Mouse (Mus musculus) midbrain, embryonic 14.5 days (tissue): ENCODE results near the gene Mylk2. TPM values are rescaled to one million over a fixed set of nuclear protein-coding genes. Genes with fewer than 3 reads are reported as not detected.

Experiments used
- ATAC-seq: fragments of 200-750 bp; cut with Nextera tagmentation; 2 replicates; pipeline ENCODE4 v1.8.0; 2017; ENCODE audit warnings: moderate number of reproducible peaks, moderate library complexity; ENCODE audit not compliant: low FRiP score, low TSS enrichment
- DNase-seq: peaks from one replicate; pipeline ENCODE4 v3.0.0-alpha.2; 2015
- H3K27ac ChIP-seq: fragments of 300-500 bp; sonication (generic); replicated peaks from 2 replicates; pipeline ENCODE4 v1.5.1; 2014; ENCODE audit warnings: mild to moderate bottlenecking, low read depth, low read length, moderate library complexity
- H3K27me3 ChIP-seq: fragments of 300-500 bp; sonication (generic); 2 replicates; pipeline ENCODE4 v1.6.1; 2014; ENCODE audit warnings: low read length, control low read depth, mixed read lengths; ENCODE audit not compliant: control insufficient read depth, insufficient read depth
- H3K36me3 ChIP-seq: fragments of 300-500 bp; sonication (generic); 2 replicates; pipeline ENCODE4 v1.6.1; 2014; ENCODE audit warnings: low read length, control low read depth; ENCODE audit not compliant: control insufficient read depth, insufficient read depth
- H3K4me1 ChIP-seq: fragments of 300-500 bp; sonication (generic); 2 replicates; pipeline ENCODE4 v1.6.1; 2014; ENCODE audit warnings: mild to moderate bottlenecking, antibody characterized with exemption, low read length, control low read depth; ENCODE audit not compliant: control insufficient read depth, insufficient read depth
- H3K4me2 ChIP-seq: fragments of 300-500 bp; sonication (generic); 2 replicates; pipeline ENCODE4 v1.6.1; 2014; ENCODE audit warnings: mild to moderate bottlenecking, low read length, moderate library complexity
- H3K4me3 ChIP-seq: fragments of 300-500 bp; sonication (generic); replicated peaks from 2 replicates; pipeline ENCODE4 v1.5.1; 2014; ENCODE audit warnings: low read depth, low read length
- H3K9ac ChIP-seq: fragments of 300-500 bp; sonication (generic); replicated peaks from 2 replicates; pipeline ENCODE4 v1.6.1; 2014; ENCODE audit warnings: mild to moderate bottlenecking, low read length, moderate library complexity
- H3K9me3 ChIP-seq: fragments of 300-500 bp; sonication (generic); 2 replicates; pipeline ENCODE4 v1.6.1; 2016; ENCODE audit warnings: low read length, control low read depth, mixed read lengths; ENCODE audit not compliant: control insufficient read depth
- WGBS: fragments of 180-500 bp; shearing (Covaris S2); extraction: QIAGEN DNeasy Blood & Tissue Kit; methylation state at CpG from one replicate; pipeline ENCODE4 v1.1.7; 2014; 5-methylcytosine and 5-hydroxymethylcytosine counted together
- polyA plus RNA-seq: library from polyadenylated mRNA; unstranded; fragments of >200 nt; fragmentation: Nextera tagmentation; extraction: Ambion mirVana; gene quantifications from 2 replicates; pipeline ENCODE4 v1.2.1, GENCODE M21; 2014

Mylk2 gene
- polyA plus RNA-seq, 1 experiment from 2014 or later: not detected

GRCm38 (mm10) chr2:152917671-152918070, 6.5 kb downstream of the Mylk2 start:
- H3K9ac ChIP-seq: no peak overlapping the region
- 63% methylated on average over 9 of the region's 9 CpGs for WGBS
- no peaks in the 10 kb centered on the region for H3K9me3 ChIP-seq
- H3K4me1 ChIP-seq: 0 out of 2 replicates have a peak, but pooled peaks cover 3% of the 10 kb centered on the region
- DNase-seq (no peak), ATAC-seq (no peak)
- H3K36me3 ChIP-seq: no peaks in the 10 kb centered on the region
- H3K27ac ChIP-seq: no peak overlapping the region
- H3K4me3 ChIP-seq: no peak overlapping the region
- no peak overlapping the region for H3K4me2 ChIP-seq
- peaks cover 12% of the 10 kb centered on the region; the same call in 1 of the 2 replicates for H3K27me3 ChIP-seq

- H3K27ac ChIP-seq: no peak overlapping the region
- no peak overlapping the region for H3K9ac ChIP-seq
- ATAC-seq (no peak), DNase-seq (no peak)
- no peak overlapping the region for H3K4me2 ChIP-seq
- no peak overlapping the region for H3K4me3 ChIP-seq
- no peaks in the 10 kb centered on the region for H3K27me3 ChIP-seq
- no peaks in the 10 kb centered on the region for H3K36me3 ChIP-seq
- WGBS: 41% methylated on average over 7 of the region's 7 CpGs
- 0 out of 2 replicates have a peak, but pooled peaks cover 3% of the 10 kb centered on the region for H3K4me1 ChIP-seq
- no peaks in the 10 kb centered on the region for H3K9me3 ChIP-seq
These were observed 11.2 kb downstream of the Mylk2 start for GRCm38 (mm10) chr2:152922376-152922775.

DNA sequence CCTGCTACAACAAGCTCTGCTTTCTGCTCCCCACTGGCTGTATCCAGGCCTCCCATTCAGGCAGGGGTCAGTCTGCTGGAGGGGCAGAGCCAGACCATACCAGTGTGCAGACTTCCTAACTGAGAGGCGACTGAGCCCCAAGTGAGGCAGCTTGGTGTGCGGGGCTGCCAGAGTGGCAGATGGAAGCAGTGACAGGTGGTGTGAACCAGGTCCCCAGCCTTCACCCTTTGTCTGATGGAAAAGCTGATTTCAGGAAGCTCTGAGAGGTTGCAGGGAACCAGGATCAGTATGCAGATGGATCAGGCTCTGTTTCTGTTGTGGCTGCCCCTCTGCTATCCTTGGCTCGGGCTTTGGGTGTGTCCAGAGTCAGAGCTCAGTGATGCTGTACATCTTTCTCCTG, 12.5 kb downstream of the Mylk2 start:
- Histone ChIP-seq H3K36me3 (no peaks in the 10 kb centered on the region), H3K4me3 (no peak overlapping the region), H3K4me2 (no peak overlapping the region), H3K27me3 (no peaks in the 10 kb centered on the region), H3K9ac (no peak overlapping the region), H3K9me3 (no peaks in the 10 kb centered on the region), H3K27ac (no peak overlapping the region), H3K4me1 (0 out of 2 replicates have a peak, but pooled peaks cover 1% of the 10 kb centered on the region)
- no peak for DNase-seq
- no peak for ATAC-seq
- 66% methylated on average over 3 of the region's 3 CpGs for WGBS

GRCm38 (mm10) chr2:152924128-152924527, 13.0 kb downstream of the Mylk2 start:
- H3K4me1 ChIP-seq: no peaks in the 10 kb centered on the region

GRCm38 (mm10) chr2:152924543-152924942, 13.4 kb downstream of the Mylk2 start:
- ATAC-seq (no peak), DNase-seq (no peak)
- no peaks in the 10 kb centered on the region for H3K36me3 ChIP-seq
- no peaks in the 10 kb centered on the region for H3K9me3 ChIP-seq
- no peaks in the 10 kb centered on the region for H3K27me3 ChIP-seq
- no peak overlapping the region for H3K4me3 ChIP-seq
- 89% methylated on average over 5 of the region's 5 CpGs for WGBS
- H3K4me2 ChIP-seq: no peak overlapping the region
- H3K27ac ChIP-seq: no peak overlapping the region
- no peaks in the 10 kb centered on the region for H3K4me1 ChIP-seq
- no peak overlapping the region for H3K9ac ChIP-seq

More at GRCm38 (mm10) chr2:152924128-152924527, 13.0 kb downstream of the Mylk2 start:
- no peaks in the 10 kb centered on the region for H3K27me3 ChIP-seq
- H3K4me3 ChIP-seq: no peak overlapping the region
- H3K4me2 ChIP-seq: no peak overlapping the region
- DNase-seq: no peak
- no peak overlapping the region for H3K9ac ChIP-seq
- H3K27ac ChIP-seq: no peak overlapping the region
- H3K9me3 ChIP-seq: no peaks in the 10 kb centered on the region
- no peaks in the 10 kb centered on the region for H3K36me3 ChIP-seq
- WGBS: 40% methylated on average over 8 of the region's 8 CpGs
- ATAC-seq: no peak

GRCm38 (mm10) chr2:152925189-152925872, 14.2 kb downstream of the Mylk2 start:
- H3K4me2 ChIP-seq: no peak overlapping the region
- H3K4me3 ChIP-seq: no peak overlapping the region
- H3K9me3 ChIP-seq: no peaks in the 10 kb centered on the region
- no peaks in the 10 kb centered on the region for H3K4me1 ChIP-seq
- H3K27ac ChIP-seq: no peak overlapping the region
- no peaks in the 10 kb centered on the region for H3K36me3 ChIP-seq
- no peaks in the 10 kb centered on the region for H3K27me3 ChIP-seq
- H3K9ac ChIP-seq: no peak overlapping the region
- ATAC-seq (no peak), DNase-seq (no peak)
- WGBS: 77% methylated on average over 11 of the region's 11 CpGs

- Histone ChIP-seq H3K4me1 (no peaks in the 10 kb centered on the region), H3K4me2 (no peak overlapping the region), H3K27me3 (no peaks in the 10 kb centered on the region), H3K36me3 (no peaks in the 10 kb centered on the region), H3K4me3 (no peak overlapping the region), H3K9me3 (no peaks in the 10 kb centered on the region), H3K9ac (no peak overlapping the region), H3K27ac (no peak overlapping the region)
- ATAC-seq: no peak
- no peak for DNase-seq
- 80% methylated on average over 9 of the region's 9 CpGs for WGBS
These were observed 15.7 kb downstream of the Mylk2 start for GRCm38 (mm10) chr2:152926896-152927295.

DNA sequence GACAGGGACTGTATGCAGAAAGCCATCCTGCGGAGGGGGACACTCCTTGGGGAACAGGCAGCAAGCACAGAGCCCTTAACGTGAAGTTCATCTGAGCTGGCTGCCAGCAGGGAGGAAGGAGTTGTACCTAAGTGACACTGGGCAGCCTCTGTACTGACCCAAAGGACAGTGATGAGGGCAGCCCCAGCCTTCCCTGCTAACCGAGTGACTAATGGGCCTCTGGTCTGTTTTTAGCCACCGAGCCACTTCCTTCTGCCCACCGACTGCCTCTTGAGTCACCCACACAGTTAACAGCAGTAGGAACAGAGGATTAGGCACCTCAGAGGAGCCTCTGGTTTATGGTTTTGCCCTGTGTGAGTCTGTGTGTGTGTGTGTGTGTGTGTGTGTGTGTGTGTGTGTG, 16.2 kb downstream of the Mylk2 start:
- no peak overlapping the region for H3K27ac ChIP-seq
- no peaks in the 10 kb centered on the region for H3K4me1 ChIP-seq

More for the DNA sequence above, 16.2 kb downstream of the Mylk2 start:
- 69% methylated on average over 5 of the region's 5 CpGs for whole genome bisulfite sequencing
- Histone ChIP-seq H3K9me3 (no peaks in the 10 kb centered on the region), H3K27me3 (no peaks in the 10 kb centered on the region), H3K4me3 (no peak overlapping the region), H3K4me2 (no peak overlapping the region), H3K9ac (no peak overlapping the region), H3K36me3 (no peaks in the 10 kb centered on the region)
- DNase-seq (no peak), ATAC-seq (no peak)
